Mouse (Mus musculus) embryo, embryonic 11 days (tissue): ENCODE measurements at regions not wholly inside any gene's neighbourhood (a gene's known extent, or its start where the extent isn't known, plus 50 kb on each side); places are given as distances from the start of the nearest gene placed in this dataset.
"Not testable (repeated sequence)": the region's sequence is repeated elsewhere in the genome, so short reads cannot be mapped to it uniquely, and the experiment has no call there.

Experiments
- DNase-seq: peaks from one replicate; pipeline ENCODE4 v3.0.0-alpha.2; 2015

GRCm38 (mm10) chr1:35879388-35880093, 188.7 kb upstream of the Hs6st1 start:
- no peak for DNase-seq

DNA sequence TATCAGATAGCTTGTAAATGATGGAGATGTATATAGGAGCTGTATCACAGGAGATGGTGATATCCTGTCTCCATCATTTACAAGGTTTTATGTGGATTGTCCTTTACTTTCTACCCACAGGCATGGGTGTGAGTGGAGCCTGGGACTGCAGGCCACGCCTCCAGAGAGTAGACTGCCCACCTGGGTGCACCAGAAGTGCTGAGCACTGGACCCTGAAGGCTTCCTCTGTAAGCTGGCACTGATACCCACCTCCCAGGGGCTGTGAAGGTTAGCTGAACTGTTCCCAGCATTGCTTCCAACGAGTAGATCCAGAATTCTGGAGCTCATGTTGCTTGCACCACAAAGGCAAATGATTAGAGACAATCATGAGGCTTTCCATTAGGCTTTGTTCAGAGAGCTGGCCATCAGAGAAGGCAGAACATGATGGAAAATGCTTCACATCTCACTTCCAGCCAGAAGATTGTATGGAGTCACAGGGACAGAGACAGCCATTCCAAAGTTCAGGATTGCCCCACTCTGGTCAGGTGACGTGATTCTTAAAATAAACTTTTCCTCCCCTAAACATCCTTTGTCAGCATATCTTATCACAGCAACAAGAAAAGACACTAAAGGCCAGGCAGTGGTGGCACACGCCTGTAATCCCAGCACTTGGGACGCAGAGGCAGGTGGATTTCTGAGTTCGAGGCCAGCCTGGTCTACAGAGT, 187.5 kb upstream of the Hs6st1 start:
- no peak for DNase-seq

DNA sequence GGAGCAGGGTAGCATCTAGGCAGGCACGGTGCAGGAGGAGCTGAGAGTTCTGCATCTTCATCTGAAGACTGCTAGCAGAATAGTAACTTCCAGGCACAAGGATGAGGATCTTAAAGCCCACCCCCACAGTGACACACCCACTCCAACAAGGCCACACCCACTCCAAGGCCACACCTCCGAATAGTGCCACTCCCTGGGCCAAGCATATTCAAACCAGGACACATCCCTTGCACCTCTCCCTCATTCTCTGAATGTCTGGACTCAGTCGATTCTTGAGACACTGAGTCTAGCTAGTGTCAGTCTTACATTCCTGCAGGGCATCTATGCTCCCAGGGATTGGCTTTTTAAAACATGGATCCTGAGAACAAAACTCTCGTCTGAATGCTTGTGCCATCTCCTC, 186.7 kb upstream of the Hs6st1 start:
- DNase-seq = no peak

GRCm38 (mm10) chr1:35882101-35882500, 186.1 kb upstream of the Hs6st1 start:
- DNase-seq = no peak

DNA sequence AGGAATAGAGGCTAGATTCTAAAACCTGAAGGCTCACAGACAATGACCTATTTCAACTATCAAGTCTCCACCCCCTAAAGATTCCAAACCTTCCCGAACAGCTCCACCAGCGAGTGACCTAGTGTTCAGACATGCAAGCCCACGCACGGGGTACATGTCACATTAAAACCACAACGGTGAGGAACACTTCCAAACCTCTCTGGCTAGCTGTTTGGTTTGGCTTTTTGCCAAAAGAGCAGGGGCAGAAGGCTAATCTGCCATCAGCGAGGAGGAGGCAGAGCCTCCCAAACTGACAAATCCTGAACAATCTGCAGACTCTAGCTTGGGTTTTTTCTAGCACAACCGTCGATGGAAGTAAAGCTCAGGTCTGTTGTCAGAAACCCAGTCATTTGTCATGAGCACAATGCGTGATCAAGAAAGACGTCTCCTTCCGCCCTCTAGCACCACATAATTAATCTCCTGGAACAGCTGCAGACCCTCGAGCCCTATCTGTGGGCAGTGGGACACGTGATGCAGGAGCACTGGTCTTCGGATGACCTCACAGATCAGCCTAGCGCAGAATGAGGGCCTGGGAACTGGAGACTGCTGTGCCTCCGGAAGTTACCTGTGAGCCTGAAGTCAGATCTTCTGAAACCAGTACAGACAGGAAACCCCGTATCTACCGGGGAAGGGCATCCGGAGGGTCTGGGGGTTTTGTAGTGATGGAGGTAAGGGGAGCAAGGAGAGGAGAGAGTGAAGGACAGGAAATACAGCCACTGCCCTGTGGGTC, 178.3 kb upstream of the Hs6st1 start:
- peak; percentile 15 for DNase-seq

DNA sequence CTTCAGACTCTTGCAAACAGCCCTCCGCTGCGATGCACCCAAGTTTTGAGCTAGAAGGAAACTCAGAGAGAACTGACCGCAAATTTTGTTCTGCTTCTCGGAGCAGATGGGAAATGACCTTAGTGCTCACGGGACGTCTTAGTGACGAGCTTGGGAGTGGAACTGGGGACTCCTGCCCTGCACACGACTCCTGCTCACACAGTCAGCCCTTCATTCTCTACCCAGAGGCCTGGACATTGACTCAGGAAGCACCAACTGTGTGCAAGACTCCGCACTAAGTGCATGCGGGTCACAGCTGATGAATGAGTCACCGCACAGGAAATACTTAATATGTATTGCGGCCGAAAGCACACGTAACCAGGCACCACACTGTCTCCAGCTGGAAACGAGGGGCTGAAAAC, 177.7 kb upstream of the Hs6st1 start:
- DNase-seq = no peak

DNA sequence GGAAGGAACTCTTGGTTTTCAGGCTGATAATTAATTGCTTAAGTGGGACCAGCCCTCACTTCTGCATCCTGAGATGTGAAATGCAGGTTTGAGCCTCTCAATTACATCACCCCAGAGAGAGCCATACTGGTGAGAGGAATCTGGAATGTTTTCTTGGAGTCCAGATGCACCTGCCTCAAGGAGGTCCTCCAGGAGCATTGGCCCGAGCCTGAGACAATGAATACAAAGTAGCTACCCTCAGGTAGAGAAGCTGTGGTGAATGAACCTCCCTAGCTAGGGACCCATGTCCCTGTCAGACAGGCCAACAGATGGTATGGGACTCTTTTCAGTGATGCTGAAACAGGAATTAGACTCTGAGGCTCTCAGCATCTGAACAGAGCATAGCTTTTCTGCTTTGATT, 168.7 kb upstream of the Hs6st1 start:
- DNase-seq = no peak

DNA sequence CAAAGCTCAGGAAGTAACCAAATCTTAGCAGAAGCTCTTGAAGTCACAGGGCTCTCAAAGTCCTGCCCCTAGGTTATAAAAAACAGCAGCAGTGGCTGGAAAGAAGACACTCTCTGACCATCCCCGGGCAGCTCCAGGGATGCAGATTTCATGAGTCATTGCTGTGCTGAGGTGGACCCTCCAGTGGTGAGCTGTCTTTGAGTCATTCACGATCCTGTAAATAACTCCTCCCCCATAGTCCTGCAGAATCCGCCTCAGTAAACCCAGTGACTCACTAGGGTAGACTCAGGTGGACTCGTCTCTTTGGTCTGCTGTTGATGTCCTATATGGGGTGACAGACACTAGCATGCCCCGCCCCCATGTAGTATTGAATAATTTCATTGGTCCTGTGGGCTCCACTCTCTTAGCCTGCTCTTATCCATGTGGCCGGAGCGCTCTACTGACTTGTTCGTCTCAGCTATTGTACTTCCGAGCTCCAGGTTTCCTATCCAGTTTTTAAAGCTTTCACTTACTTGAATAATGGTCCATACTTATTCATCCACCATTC, 164.1 kb upstream of the Hs6st1 start:
- DNase-seq = no peak

DNA sequence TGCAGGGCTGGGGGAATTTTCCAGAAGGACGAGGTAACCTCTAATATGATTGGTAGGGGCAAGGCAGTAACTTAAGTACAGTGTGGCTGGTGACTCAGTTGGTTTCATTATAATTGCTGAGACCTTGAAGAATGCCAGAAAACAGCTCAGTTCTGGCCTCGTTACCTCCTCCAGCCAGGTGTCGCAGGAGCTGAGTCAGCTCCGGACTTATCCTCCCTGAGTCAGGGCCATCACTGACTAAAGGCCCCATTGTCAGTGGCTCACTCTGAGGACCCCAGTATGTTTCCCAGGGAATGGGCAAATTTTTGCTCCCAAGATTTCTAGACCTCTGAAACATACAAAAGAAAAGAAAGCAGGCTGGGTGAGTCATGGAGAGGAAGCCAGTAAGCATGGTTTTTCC, 154.6 kb upstream of the Hs6st1 start:
- DNase-seq = no peak

- not testable (repeated sequence) for DNase-seq
Observed at GRCm38 (mm10) chr1:35914175-35914574, 154.0 kb upstream of the Hs6st1 start.

GRCm38 (mm10) chr1:35915526-35915925, 152.7 kb upstream of the Hs6st1 start:
- DNase-seq = no peak

DNA sequence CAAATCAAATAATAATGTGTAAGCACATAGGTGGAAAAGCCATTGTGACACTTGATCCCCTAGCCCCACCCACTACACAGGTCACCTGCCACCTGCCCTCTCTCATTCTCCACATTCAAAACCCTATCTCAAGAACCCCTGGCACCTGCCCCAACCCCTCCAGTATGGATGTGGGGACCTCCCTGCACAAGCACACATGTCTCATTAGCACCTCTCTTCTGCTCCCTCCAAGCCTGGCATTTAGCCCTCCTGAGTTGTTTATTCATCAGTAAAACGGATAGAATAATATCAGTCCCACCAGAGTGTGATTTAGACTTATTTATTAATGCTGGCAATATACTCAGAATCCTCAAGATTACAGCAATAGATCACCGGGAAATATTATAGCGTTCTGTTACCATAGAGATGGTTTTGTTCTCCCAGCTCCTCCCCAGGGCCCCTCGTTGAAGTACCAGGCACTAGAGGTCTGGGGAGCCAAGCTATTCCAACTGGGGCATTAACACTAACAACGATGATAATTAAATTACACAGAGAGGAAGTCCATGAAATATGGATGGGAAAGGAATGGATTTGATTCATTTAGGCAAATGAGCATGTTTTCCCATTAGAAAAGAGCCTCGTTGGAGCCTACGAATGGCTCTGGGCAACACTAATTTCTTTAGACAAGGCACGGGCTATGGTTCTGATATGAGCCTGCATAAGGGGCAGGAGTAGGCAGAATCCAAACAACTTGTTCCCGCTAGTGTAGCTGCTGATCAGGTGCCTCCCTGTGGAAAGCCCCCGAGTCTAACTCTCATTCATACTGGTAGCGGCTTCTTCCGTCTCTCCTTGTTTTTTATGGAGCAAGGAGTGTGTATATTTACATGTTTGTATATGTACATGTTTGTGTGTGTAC, 148.1 kb upstream of the Hs6st1 start:
- no peak for DNase-seq

DNA sequence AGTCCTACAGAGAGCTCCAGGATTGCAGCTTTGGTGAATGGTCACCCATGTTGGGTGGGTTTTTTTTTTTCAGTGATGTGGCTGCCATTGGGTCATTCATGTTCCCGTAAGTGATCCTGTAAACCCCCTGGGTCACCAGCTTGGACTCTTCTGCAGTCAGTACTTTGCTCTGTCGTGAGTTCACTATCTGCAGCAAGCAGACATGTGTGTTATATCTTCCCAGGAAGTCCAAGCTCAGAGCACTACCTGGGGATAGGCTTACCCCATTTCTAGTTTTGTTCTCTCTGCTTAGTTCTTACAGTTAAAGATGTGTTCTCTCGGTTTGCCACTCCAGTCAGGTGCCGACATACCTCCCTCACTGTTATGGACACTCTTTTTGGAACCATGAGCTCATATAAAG, 143.4 kb upstream of the Hs6st1 start:
- DNase-seq = no peak

DNA sequence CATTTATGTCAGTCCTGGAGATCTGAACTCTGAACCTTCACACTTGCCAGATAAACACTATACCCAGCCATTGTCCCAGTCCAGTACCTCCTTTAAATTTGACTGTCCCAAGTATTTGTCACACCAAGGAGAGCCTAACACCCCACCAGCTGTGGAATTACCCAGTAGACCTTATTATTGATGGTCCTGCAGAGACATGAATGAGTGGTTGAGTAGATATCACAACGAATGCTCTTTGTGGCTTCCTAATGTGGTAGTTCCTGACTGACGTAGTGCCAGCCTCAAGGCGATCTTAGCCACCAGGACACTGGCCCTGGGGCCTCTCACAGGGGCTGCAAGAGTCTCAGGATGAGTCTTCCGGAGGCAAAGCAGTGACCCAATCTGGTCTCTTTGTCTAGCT, 142.9 kb upstream of the Hs6st1 start:
- DNase-seq = no peak

DNA sequence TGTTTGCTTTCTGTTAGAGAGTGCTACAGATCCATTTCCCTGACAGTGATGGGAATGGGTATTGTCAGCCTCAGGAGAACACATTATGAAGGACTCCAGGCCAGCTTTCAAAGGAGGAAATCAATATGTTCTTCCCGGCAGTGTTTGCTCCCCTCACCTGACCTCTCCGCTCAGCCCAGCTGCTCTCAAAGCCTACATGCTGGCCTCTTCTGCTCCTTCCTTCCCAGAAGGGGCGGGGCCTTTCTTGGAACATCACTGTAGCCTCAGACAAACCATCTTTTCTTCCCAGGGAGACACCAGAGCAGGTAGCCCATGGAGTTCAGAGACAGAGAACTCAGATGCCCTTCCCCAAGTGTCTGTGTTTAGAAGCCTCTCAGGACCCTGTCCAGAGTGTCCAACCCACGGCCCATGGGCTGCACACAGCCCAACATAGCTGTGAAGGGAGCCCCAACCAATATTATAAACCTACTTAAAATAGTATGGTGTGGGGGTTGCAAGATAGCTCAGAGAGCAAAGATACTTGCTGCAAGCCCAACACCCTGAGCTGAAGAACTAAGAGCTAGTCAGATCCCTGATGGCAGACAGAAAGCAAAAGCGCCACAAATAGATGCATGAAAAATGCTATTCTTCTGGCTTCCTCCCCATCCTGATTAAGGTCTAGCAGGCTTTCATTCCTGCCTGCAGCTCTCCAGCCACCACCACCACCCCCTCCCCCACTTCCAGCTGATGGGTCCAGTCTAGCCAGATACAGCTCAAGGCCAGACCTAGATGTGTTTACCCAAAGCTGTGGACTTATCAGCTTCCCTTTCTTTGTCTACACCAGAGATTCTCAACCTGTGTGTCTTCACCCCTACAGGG, 141.8 kb upstream of the Hs6st1 start:
- DNase-seq = peak; percentile 34

- no peak for DNase-seq
Observed at GRCm38 (mm10) chr1:35927049-35927415, 141.2 kb upstream of the Hs6st1 start.

- no peak for DNase-seq
Observed at GRCm38 (mm10) chr1:35930351-35930750, 137.8 kb upstream of the Hs6st1 start.

GRCm38 (mm10) chr1:35931056-35931455, 137.1 kb upstream of the Hs6st1 start:
- DNase-seq = no peak

- DNase-seq = no peak
Observed at GRCm38 (mm10) chr1:35933511-35933910, 134.7 kb upstream of the Hs6st1 start.

DNA sequence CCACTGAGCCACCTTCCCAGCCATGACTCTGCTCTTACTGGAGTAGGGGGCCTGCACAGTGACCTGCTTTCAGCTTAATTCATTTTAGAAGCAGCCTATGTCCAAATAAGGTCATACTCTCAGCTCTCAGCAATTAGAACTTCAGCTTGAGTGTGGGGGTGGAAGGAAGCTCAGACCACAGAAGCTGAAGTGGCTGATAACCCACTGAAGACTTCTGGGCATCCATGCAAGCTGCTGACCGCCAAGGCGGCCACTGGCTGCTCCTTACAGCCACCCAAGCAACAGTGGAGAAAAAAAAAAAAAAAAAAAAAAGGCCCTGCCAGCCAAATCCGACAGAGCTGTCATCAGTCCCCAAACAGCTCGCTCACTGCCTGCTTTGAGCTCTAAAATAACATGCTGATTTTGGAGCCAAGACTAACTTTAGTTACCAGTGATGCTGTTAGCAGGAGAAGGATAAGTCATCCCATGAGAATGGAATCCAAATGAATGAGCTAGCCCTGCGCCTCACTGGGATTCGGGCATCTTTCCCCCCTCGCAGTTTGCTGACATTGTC, 133.0 kb upstream of the Hs6st1 start:
- no peak for DNase-seq

- DNase-seq = no peak
Observed at GRCm38 (mm10) chr1:35936362-35937093, 131.7 kb upstream of the Hs6st1 start.
